Mouse (Mus musculus): ENCODE data around the gene Med26. TPM values are rescaled to one million over a fixed set of nuclear protein-coding genes. Genes with fewer than 3 reads are reported as not detected.

Med26 gene
- polyA plus RNA-seq, 1 experiment from 2014 or later, result 18.1 TPM

- WGBS, result under 1% methylated on average over 90 of the region's 98 CpGs
- no peak for DNase-seq (ENCODE audit: low spot score)
These were observed 56.1 kb downstream of the Med26 start, which contains the start of gene Slc35e1 for GRCm38 (mm10) chr8:72491680-72492621. Gene Slc35e1 (minus strand): TSS chr8:72492614.

GRCm38 (mm10) chr8:72491017-72491416 is 57.1 kb downstream of the Med26 start:
- Histone ChIP-seq H3K4me3 (ENCODE audit: low read depth, low read length) (no peak overlapping the region), H3K9me3 (ENCODE audit: control insufficient read depth, low read length) (no peaks in the 10 kb centered on the region), H3K9ac (ENCODE audit: low read length) (no peak overlapping the region), H3K4me2 (ENCODE audit: low read depth, low read length, severe bottlenecking) (peak overlapping the region; percentile 91; the same call in 1 of the 2 replicates), H3K4me1 (replicated peaks; ENCODE audit: control insufficient read depth, insufficient read depth, low read length) (peaks cover 9% of the 10 kb centered on the region; the same call in 1 of the 2 replicates), H3K27me3 (ENCODE audit: control insufficient read depth, insufficient read depth, low read length) (no peaks in the 10 kb centered on the region), H3K36me3 (ENCODE audit: control insufficient read depth, insufficient read depth, low read length) (peaks cover 2% of the 10 kb centered on the region; the same call in 1 of the 2 replicates), H3K27ac (ENCODE audit: low read depth, low read length) (no peak overlapping the region)
- WGBS, result 79% methylated on average over 2 of the region's 2 CpGs
- ATAC-seq (replicated peaks; ENCODE audit: low FRiP score), result no peak
- no peak for DNase-seq (ENCODE audit: low spot score)

More at GRCm38 (mm10) chr8:72491680-72492621, 56.1 kb downstream of the Med26 start, which contains the start of gene Slc35e1:
- no peaks in the 10 kb centered on the region for H3K9me3 ChIP-seq (ENCODE audit: control insufficient read depth, low read length)
- peak; percentile 67 for ATAC-seq (replicated peaks; ENCODE audit: low FRiP score)
- H3K4me3 ChIP-seq (ENCODE audit: low read depth, low read length), result peak within 1 kb of the TSS; percentile 86
- H3K27me3 ChIP-seq (ENCODE audit: control insufficient read depth, insufficient read depth, low read length), result no peaks in the 10 kb centered on the region
- H3K9ac ChIP-seq (ENCODE audit: low read length), result peak within 1 kb of the TSS; percentile 84
- H3K4me1 ChIP-seq (replicated peaks; ENCODE audit: control insufficient read depth, insufficient read depth, low read length), result peaks cover 9% of the 10 kb centered on the region; the same call in 1 of the 2 replicates
- peaks cover 2% of the 10 kb centered on the region; the same call in 1 of the 2 replicates for H3K36me3 ChIP-seq (ENCODE audit: control insufficient read depth, insufficient read depth, low read length)
- peak within 1 kb of the TSS; percentile 91 for H3K4me2 ChIP-seq (ENCODE audit: low read depth, low read length, severe bottlenecking)
- peak within 1 kb of the TSS; percentile 37 for H3K27ac ChIP-seq (ENCODE audit: low read depth, low read length)

DNA sequence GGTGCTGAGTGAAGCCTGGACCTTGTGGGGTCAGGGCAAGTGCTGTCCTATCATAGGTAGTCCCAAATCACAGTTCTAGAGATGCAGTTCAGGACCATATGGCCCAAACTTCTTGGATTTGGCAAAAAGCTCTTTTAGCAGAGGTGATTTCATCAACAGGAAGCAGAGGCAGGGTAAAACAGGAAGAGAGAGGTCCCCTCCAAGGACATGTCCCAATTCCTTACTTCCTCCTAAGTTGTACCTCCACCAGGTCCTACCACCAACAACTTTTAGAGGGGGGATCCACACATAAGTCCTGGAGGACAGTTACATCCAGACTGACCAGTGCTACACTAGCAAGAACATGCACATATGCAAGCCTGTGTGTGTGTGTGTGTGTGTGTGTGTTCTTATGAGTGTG is 61.1 kb downstream of the Med26 start:
- Histone ChIP-seq H3K27ac (ENCODE audit: low read depth, low read length) (no peak overlapping the region), H3K9ac (ENCODE audit: low read length) (no peak overlapping the region), H3K4me2 (ENCODE audit: low read depth, low read length, severe bottlenecking) (no peak overlapping the region), H3K4me1 (replicated peaks; ENCODE audit: control insufficient read depth, insufficient read depth, low read length) (peaks cover 4% of the 10 kb centered on the region; the same call in 1 of the 2 replicates), H3K4me3 (ENCODE audit: low read depth, low read length) (no peak overlapping the region), H3K27me3 (ENCODE audit: control insufficient read depth, insufficient read depth, low read length) (no peaks in the 10 kb centered on the region), H3K9me3 (ENCODE audit: control insufficient read depth, low read length) (no peaks in the 10 kb centered on the region), H3K36me3 (ENCODE audit: control insufficient read depth, insufficient read depth, low read length) (peaks cover 4% of the 10 kb centered on the region; the same call in 1 of the 2 replicates)
- ATAC-seq (replicated peaks; ENCODE audit: low FRiP score), result no peak
- no peak for DNase-seq (ENCODE audit: low spot score)

GRCm38 (mm10) chr8:72485456-72486199 is 62.4 kb downstream of the Med26 start:
- Histone ChIP-seq H3K4me1 (replicated peaks; ENCODE audit: control insufficient read depth, insufficient read depth, low read length) (no peaks in the 10 kb centered on the region), H3K4me2 (ENCODE audit: low read depth, low read length, severe bottlenecking) (no peak overlapping the region)

DNA sequence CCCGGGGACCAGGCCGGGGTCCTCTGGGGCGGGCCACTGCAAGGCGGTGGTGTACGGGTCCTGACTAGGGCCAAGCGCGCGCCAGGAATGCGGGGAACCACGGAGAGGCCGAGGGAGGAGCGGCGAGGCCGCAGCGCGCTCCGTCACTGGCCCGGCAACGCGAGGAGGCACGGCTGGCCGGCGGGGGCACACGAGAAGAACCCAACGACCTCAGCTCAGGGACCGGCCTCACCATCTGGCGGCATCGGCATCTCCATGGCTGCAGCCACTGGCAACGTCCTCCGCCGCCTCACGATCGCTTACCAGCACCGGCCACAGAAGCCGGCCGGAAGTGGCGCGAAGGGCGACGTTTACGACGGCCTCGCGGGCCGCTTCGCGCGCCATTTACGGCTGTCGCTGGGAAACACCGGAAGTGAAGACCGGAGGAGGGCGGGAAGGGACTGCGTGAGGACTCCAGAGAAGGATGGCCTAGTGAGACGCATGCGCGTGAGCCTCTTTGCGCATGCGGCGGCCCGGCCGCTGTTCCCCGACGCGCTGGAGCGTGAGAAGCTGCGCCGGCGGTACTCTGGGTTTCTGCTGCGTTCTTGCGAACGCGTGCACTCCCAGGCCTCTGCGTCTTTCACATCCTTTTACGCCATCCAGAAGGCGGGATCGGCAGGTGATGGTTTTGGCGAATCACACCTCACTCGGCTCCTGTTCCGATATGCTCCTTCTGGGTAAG is 73.1 kb downstream of the Med26 start, which contains the start of gene Cherp:
TSS of gene Cherp (minus strand) at position 401 of the 721 bp plus-strand sequence.
- Histone ChIP-seq H3K27ac (ENCODE audit: low read depth, low read length) (peak within 1 kb of the TSS; percentile 87), H3K27me3 (ENCODE audit: control insufficient read depth, insufficient read depth, low read length) (no peaks in the 10 kb centered on the region), H3K4me2 (ENCODE audit: low read depth, low read length, severe bottlenecking) (peak within 1 kb of the TSS; percentile 98), H3K4me1 (replicated peaks; ENCODE audit: control insufficient read depth, insufficient read depth, low read length) (peaks cover 8% of the 10 kb centered on the region; the same call in 1 of the 2 replicates), H3K36me3 (ENCODE audit: control insufficient read depth, insufficient read depth, low read length) (peaks cover 6% of the 10 kb centered on the region), H3K4me3 (ENCODE audit: low read depth, low read length) (peak within 1 kb of the TSS; percentile 89), H3K9me3 (ENCODE audit: control insufficient read depth, low read length) (no peaks in the 10 kb centered on the region), H3K9ac (ENCODE audit: low read length) (peak within 1 kb of the TSS; percentile 80)
- DNase-seq (ENCODE audit: low spot score) (peak; percentile 97), ATAC-seq (replicated peaks; ENCODE audit: low FRiP score) (peak; percentile 96)
- WGBS, result under 1% methylated on average over 72 of the region's 80 CpGs

More at GRCm38 (mm10) chr8:72485456-72486199, 62.4 kb downstream of the Med26 start:
- no peak overlapping the region for H3K4me3 ChIP-seq (ENCODE audit: low read depth, low read length)
- 81% methylated on average over 6 of the region's 6 CpGs for WGBS
- no peaks in the 10 kb centered on the region for H3K9me3 ChIP-seq (ENCODE audit: control insufficient read depth, low read length)
- H3K27me3 ChIP-seq (ENCODE audit: control insufficient read depth, insufficient read depth, low read length), result no peaks in the 10 kb centered on the region
- peaks cover 4% of the 10 kb centered on the region; the same call in 1 of the 2 replicates for H3K36me3 ChIP-seq (ENCODE audit: control insufficient read depth, insufficient read depth, low read length)
- no peak overlapping the region for H3K9ac ChIP-seq (ENCODE audit: low read length)
- H3K27ac ChIP-seq (ENCODE audit: low read depth, low read length), result no peak overlapping the region
- ATAC-seq (replicated peaks; ENCODE audit: low FRiP score) (no peak), DNase-seq (ENCODE audit: low spot score) (no peak)

GRCm38 (mm10) chr8:72470684-72471083 is 77.4 kb downstream of the Med26 start:
- WGBS, result 91% methylated on average over 7 of the region's 7 CpGs
- H3K36me3 ChIP-seq (ENCODE audit: control insufficient read depth, insufficient read depth, low read length), result peaks cover 42% of the 10 kb centered on the region
- H3K4me3 ChIP-seq (ENCODE audit: low read depth, low read length), result no peak overlapping the region
- no peak overlapping the region for H3K27ac ChIP-seq (ENCODE audit: low read depth, low read length)
- DNase-seq (ENCODE audit: low spot score) (no peak), ATAC-seq (replicated peaks; ENCODE audit: low FRiP score) (no peak)
- no peaks in the 10 kb centered on the region for H3K9me3 ChIP-seq (ENCODE audit: control insufficient read depth, low read length)
- peaks cover 4% of the 10 kb centered on the region; the same call in 1 of the 2 replicates for H3K4me1 ChIP-seq (replicated peaks; ENCODE audit: control insufficient read depth, insufficient read depth, low read length)
- H3K27me3 ChIP-seq (ENCODE audit: control insufficient read depth, insufficient read depth, low read length), result no peaks in the 10 kb centered on the region
- H3K9ac ChIP-seq (ENCODE audit: low read length), result no peak overlapping the region
- no peak overlapping the region for H3K4me2 ChIP-seq (ENCODE audit: low read depth, low read length, severe bottlenecking)

DNA sequence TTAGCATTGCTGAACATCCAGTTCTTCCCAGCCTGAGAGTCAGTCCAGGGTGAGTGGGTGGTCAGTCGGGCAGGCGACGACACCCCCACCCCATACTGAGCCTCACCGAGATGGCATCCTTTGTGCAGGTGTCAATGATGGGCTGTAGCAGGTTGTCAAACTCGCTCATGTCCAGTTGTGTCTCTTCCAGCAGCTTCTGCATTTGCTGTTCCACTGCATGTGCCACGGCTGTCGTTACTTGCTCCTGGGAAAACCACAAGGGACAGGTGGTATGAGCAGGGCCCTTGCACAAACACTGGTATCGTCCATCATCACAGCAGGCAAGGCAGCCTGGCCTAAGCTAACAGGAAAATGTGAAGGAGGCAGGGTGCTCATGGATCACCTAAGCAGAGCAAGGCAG is 78.1 kb downstream of the Med26 start:
- peaks cover 4% of the 10 kb centered on the region; the same call in 1 of the 2 replicates for H3K4me1 ChIP-seq (replicated peaks; ENCODE audit: control insufficient read depth, insufficient read depth, low read length)
- no peak for ATAC-seq (replicated peaks; ENCODE audit: low FRiP score)
- no peaks in the 10 kb centered on the region for H3K27me3 ChIP-seq (ENCODE audit: control insufficient read depth, insufficient read depth, low read length)
- WGBS, result 92% methylated on average over 8 of the region's 8 CpGs
- H3K4me3 ChIP-seq (ENCODE audit: low read depth, low read length), result no peak overlapping the region
- no peak overlapping the region for H3K4me2 ChIP-seq (ENCODE audit: low read depth, low read length, severe bottlenecking)
- H3K9me3 ChIP-seq (ENCODE audit: control insufficient read depth, low read length), result no peaks in the 10 kb centered on the region
- H3K9ac ChIP-seq (ENCODE audit: low read length), result no peak overlapping the region
- no peak for DNase-seq (ENCODE audit: low spot score)
- peaks cover 45% of the 10 kb centered on the region for H3K36me3 ChIP-seq (ENCODE audit: control insufficient read depth, insufficient read depth, low read length)
- H3K27ac ChIP-seq (ENCODE audit: low read depth, low read length), result no peak overlapping the region

- 95% methylated on average over 2 of the region's 2 CpGs for WGBS
- Histone ChIP-seq H3K4me2 (ENCODE audit: low read depth, low read length, severe bottlenecking) (no peak overlapping the region), H3K36me3 (ENCODE audit: control insufficient read depth, insufficient read depth, low read length) (peaks cover 49% of the 10 kb centered on the region), H3K27ac (ENCODE audit: low read depth, low read length) (no peak overlapping the region), H3K4me1 (replicated peaks; ENCODE audit: control insufficient read depth, insufficient read depth, low read length) (peaks cover 4% of the 10 kb centered on the region; the same call in 1 of the 2 replicates), H3K9me3 (ENCODE audit: control insufficient read depth, low read length) (no peaks in the 10 kb centered on the region), H3K27me3 (ENCODE audit: control insufficient read depth, insufficient read depth, low read length) (no peaks in the 10 kb centered on the region), H3K4me3 (ENCODE audit: low read depth, low read length) (no peak overlapping the region), H3K9ac (ENCODE audit: low read length) (no peak overlapping the region)
- DNase-seq (ENCODE audit: low spot score) (no peak), ATAC-seq (replicated peaks; ENCODE audit: low FRiP score) (no peak)
These were observed 78.8 kb downstream of the Med26 start for GRCm38 (mm10) chr8:72469243-72469642.

Data from forebrain, embryonic 11.5 days (tissue).